Mouse (Mus musculus) midbrain, embryonic 10.5 days (tissue): ENCODE data around the gene Rabgef1. TPM values are rescaled to one million over a fixed set of nuclear protein-coding genes. Genes with fewer than 3 reads are reported as not detected.

Experiments
- DNase-seq: peaks from one replicate; pipeline ENCODE4 v3.0.0-alpha.2; 2017; ENCODE audit warnings: low spot score
- H3K27ac ChIP-seq: fragments of 300-500 bp; sonication (generic); replicated peaks from 2 replicates; pipeline ENCODE4 v1.5.1; 2016; ENCODE audit warnings: mild to moderate bottlenecking
- H3K27me3 ChIP-seq: fragments of 300-500 bp; sonication (generic); 2 replicates; pipeline ENCODE4 v1.6.1; 2016; ENCODE audit warnings: low read depth, mild to moderate bottlenecking; ENCODE audit not compliant: poor library complexity, severe bottlenecking
- H3K36me3 ChIP-seq: fragments of 300-500 bp; sonication (generic); 2 replicates; pipeline ENCODE4 v1.6.1; 2016; ENCODE audit warnings: mild to moderate bottlenecking, moderate library complexity
- H3K4me1 ChIP-seq: fragments of 300-500 bp; sonication (generic); 2 replicates; pipeline ENCODE4 v1.6.1; 2016
- H3K4me3 ChIP-seq: fragments of 300-500 bp; sonication (generic); 2 replicates; pipeline ENCODE4 v1.5.1; 2016; ENCODE audit warnings: mild to moderate bottlenecking, moderate library complexity
- H3K9me3 ChIP-seq: fragments of 300-500 bp; sonication (generic); replicated peaks from 2 replicates; pipeline ENCODE4 v1.6.1; 2016; ENCODE audit warnings: mild to moderate bottlenecking
- WGBS: fragments of 180-500 bp; shearing (Covaris S2); methylation state at CpG from one replicate; pipeline ENCODE4 v1.1.7; 2016; 5-methylcytosine and 5-hydroxymethylcytosine counted together
- polyA plus RNA-seq: library from polyadenylated mRNA; unstranded; fragments of >200 nt; fragmentation: Nextera tagmentation; extraction: Ambion mirVana; gene quantifications from 2 replicates; pipeline ENCODE4 v1.2.1, GENCODE M21; 2016

The Rabgef1 gene
- 25.0 and 28.4 TPM in 2 replicates for polyA plus RNA-seq

DNA sequence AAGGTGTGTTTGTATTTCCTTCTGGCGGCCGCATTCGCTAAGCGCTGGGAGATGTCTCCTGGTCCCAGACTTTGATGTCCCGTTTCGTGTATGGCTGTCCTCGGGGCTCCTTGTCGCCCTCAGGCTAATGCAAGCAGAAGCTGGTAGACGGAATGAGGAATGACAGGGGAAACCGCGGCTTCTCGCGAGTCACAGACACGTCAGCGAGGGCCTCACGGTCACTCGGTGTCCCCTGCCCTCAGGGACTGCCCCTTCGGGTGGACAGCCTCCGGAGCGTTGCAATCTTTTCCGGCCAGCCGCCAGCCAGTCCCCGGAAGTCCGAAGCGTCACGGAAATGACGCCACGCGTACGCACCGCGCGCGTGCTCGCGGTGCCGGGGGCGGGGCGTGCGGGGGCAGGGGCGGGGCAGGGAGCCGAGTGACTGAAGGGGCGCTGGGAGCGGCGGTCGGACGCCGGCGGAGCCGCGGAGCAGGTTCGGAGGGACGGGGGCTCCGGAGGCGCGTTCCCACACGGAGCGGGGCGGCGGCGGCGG, at the start of gene Rabgef1:
Gene Rabgef1 (plus strand): TSS at position 376 of the 532 bp plus-strand sequence.
- H3K36me3 ChIP-seq: no peaks in the 10 kb centered on the region
- peak within 1 kb of the TSS; percentile 97 for H3K4me3 ChIP-seq
- peaks cover 29% of the 10 kb centered on the region for H3K4me1 ChIP-seq
- peak within 1 kb of the TSS; percentile 91 for H3K27ac ChIP-seq
- no peaks in the 10 kb centered on the region for H3K9me3 ChIP-seq
- no peaks in the 10 kb centered on the region for H3K27me3 ChIP-seq
- under 1% methylated on average over 62 of the region's 62 CpGs for WGBS
- peak; percentile 95 for DNase-seq

DNA sequence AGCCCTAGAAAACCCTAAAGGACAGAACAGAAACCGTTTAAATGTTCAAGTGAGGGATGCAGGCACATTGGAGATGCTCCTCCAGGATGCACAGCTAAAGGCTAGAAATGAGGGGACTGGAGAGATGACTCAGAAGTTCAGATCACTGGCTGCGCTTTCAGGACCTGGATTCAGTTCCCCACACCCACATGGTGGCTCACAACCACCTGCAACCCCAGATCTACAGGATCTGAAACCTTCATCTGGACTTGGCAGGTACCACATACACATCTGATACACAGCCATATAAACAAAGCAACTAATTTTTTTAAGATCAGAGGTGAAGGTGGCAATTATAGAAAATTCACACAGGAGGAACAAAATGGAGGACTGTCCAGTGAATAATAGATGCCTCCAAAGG, 49.2 kb upstream of the Rabgef1 start:
- no peaks in the 10 kb centered on the region for H3K4me1 ChIP-seq
- peaks cover 12% of the 10 kb centered on the region for H3K36me3 ChIP-seq
- no peak overlapping the region for H3K4me3 ChIP-seq
- no peak for DNase-seq
- no peaks in the 10 kb centered on the region for H3K27me3 ChIP-seq
- no peak overlapping the region for H3K27ac ChIP-seq
- 88% methylated on average over 2 of the region's 2 CpGs for WGBS
- no peaks in the 10 kb centered on the region for H3K9me3 ChIP-seq

DNA sequence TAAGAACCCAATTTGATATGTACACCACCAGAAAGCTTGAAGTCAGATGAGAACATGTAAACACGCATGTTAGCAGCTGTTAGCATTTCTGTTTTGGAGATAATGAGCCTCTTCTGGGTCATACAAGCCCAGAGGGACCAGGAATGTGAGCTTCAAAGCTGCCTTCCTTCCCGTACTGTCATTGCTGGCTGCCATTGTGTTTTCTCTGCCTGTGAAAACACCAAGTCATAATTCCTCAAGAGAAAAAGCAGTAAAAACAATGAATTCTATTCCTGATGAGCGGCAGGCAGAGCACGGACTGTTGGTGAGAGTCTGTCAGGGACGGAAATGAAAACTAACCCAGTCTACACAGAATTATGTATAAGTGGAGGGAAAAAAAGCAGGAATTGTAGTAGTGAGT, 47.3 kb upstream of the Rabgef1 start:
- DNase-seq: no peak
- Histone ChIP-seq H3K4me1 (no peaks in the 10 kb centered on the region), H3K27ac (no peak overlapping the region), H3K27me3 (no peaks in the 10 kb centered on the region), H3K9me3 (no peaks in the 10 kb centered on the region), H3K36me3 (peaks cover 12% of the 10 kb centered on the region), H3K4me3 (no peak overlapping the region)
- 88% methylated on average over 5 of the region's 5 CpGs for WGBS

DNA sequence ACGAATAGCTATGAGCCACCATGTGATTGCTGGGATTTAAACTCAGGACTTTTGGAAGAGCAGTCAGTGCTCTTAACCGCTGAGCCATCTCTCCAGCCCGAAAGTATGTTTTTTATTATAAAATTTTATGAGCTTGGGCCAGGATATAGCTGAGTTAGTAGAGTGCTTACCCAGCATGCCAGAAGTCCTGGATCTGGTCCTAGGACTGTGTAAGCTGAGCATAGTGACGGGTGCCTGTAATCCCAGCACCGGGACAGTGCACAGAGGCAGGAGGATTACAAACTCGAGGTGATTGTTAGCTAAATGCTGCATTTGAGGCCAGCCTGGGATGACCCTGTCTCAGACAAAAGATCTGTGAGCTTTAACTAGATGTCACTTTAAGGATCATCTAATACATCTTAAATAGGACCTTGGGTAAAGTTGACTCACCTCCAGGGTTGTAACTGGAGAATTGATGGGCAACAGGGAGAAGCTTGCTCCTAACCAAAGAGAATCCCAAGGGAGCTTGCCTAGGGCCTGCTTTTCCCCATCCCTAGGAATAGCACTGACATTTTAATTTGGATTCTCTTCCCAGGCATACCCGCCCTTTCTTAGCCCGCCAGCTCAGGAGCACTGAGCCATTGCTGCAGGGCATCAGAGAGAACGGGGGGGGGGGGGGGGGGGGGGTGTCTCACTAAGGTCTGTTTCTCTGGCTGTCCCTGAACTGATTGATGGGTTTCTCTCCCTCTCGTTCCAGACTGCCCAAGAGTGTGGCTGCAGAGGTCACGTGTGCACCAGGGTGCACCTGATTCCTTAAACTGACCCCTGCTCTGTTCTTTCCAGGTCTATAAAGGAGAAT, 42.7 kb upstream of the Rabgef1 start:
- Histone ChIP-seq H3K9me3 (no peaks in the 10 kb centered on the region), H3K4me3 (no peak overlapping the region), H3K36me3 (peaks cover 25% of the 10 kb centered on the region), H3K27ac (no peak overlapping the region), H3K27me3 (no peaks in the 10 kb centered on the region), H3K4me1 (no peaks in the 10 kb centered on the region)
- DNase-seq: no peak
- 80% methylated on average over 10 of the region's 11 CpGs for WGBS

DNA sequence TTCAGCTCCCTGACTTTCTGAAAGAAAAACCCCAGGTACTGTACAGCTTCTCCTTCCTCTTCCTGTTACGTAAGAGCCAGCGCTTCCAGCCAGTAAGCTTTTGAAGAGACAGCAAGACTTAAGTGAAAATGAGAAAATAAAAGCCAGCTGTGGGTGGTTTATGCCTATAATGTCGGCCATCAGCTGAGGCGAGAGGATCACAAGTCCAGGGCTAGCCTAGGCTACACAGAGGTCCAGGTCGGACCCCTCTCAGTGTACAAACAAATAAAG, 42.1 kb upstream of the Rabgef1 start:
- peaks cover 28% of the 10 kb centered on the region for H3K36me3 ChIP-seq
- DNase-seq: no peak
- WGBS: 92% methylated on average over 5 of the region's 5 CpGs
- no peaks in the 10 kb centered on the region for H3K27me3 ChIP-seq
- H3K27ac ChIP-seq: no peak overlapping the region
- H3K4me3 ChIP-seq: no peak overlapping the region
- no peaks in the 10 kb centered on the region for H3K4me1 ChIP-seq
- no peaks in the 10 kb centered on the region for H3K9me3 ChIP-seq

DNA sequence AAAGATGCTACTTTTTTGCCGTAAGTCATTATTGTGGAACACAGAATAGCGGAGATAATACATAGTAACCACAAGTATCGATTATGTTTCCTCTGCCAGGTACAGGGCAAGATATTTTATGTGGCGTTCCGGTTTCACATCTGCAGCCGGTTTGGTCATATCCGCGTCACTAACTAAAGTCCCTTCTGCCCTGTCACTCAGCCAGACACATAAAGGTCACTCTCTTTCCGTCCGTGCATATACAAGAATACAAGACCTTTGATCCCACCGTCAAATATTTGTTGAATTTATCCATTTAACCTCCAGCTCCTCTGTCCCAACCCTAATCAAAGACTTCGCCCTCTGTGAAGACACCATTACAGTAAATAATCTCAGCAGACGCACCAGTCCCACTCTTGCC, 35.0 kb upstream of the Rabgef1 start:
- DNase-seq: no peak
- H3K4me1 ChIP-seq: no peaks in the 10 kb centered on the region
- peaks cover 35% of the 10 kb centered on the region for H3K36me3 ChIP-seq
- no peaks in the 10 kb centered on the region for H3K27me3 ChIP-seq
- no peaks in the 10 kb centered on the region for H3K9me3 ChIP-seq
- H3K27ac ChIP-seq: no peak overlapping the region
- H3K4me3 ChIP-seq: no peak overlapping the region
- 93% methylated on average over 13 of the region's 13 CpGs for WGBS

DNA sequence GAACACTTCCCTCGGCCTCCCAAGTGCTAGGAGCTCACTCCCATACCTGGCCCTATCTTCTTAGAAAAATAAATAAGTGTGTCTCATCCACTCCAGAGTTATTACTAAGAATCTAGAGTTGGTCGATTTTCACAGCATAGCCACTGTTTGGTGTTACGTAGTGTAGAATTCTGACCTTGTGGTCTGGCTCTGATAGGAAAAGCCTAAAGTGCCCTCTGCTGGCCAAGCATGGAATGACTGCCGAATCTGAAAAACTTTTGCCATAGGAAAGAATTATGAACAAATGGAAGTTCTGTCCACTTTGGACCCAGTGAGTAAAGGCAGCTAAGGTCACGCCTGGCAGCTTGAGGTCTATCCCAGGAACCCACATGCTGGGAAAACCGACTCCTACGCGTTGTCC, 32.2 kb upstream of the Rabgef1 start:
- Histone ChIP-seq H3K4me1 (peaks cover 8% of the 10 kb centered on the region), H3K27me3 (peaks cover 6% of the 10 kb centered on the region; the same call in 1 of the 2 replicates), H3K27ac (no peak overlapping the region), H3K4me3 (no peak overlapping the region), H3K9me3 (no peaks in the 10 kb centered on the region), H3K36me3 (peaks cover 30% of the 10 kb centered on the region)
- peak; percentile 71 for DNase-seq
- 36% methylated on average over 8 of the region's 8 CpGs for WGBS

DNA sequence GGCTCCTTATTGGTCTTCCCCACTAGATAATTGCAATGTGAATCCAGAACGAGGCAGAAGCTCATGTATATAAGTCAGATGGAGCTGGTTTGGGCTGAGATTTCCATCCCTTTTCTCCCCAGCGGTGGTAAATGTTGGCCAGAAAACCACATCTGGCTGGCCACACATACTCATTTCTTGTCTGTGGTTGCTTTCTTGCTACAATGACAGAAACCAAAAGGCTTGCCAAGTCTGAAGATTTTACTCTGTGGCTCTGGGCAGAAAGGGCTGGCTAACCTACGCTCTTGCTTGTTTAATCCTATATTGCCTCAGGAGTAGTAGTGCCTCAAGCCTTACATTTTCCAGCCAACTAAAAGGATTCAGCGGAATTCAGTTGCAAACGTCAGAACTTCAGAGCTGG, 30.5 kb upstream of the Rabgef1 start:
- Histone ChIP-seq H3K27ac (no peak overlapping the region), H3K4me3 (no peak overlapping the region), H3K36me3 (peaks cover 15% of the 10 kb centered on the region), H3K4me1 (peaks cover 23% of the 10 kb centered on the region), H3K27me3 (peaks cover 14% of the 10 kb centered on the region), H3K9me3 (no peaks in the 10 kb centered on the region)
- DNase-seq: no peak
- 86% methylated on average over 5 of the region's 5 CpGs for WGBS

DNA sequence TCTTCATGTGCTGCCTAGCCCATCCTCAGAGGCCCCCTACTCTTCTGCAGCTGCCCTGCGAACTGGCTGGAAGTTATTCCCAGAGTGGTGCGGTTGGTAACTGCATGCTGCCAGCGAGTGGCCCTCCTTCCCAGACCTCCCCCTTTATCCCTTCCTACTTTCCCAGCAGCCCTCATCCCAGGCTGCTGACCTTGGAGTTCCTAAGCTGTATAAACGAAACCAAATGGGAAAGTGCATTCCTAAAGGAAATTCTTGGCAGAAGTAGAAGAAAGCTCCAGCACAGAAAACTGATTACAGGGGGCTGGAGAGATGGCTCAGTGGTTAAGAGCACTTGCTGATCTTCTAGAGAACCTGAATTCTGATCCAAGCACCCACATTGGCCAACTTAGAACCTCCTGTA, 29.6 kb upstream of the Rabgef1 start:
- Histone ChIP-seq H3K9me3 (no peaks in the 10 kb centered on the region), H3K27me3 (peaks cover 14% of the 10 kb centered on the region), H3K4me3 (no peak overlapping the region), H3K36me3 (0 out of 2 replicates have a peak, but pooled peaks cover 8% of the 10 kb centered on the region), H3K27ac (no peak overlapping the region), H3K4me1 (peaks cover 23% of the 10 kb centered on the region)
- no peak for DNase-seq
- WGBS: 76% methylated on average over 4 of the region's 4 CpGs

DNA sequence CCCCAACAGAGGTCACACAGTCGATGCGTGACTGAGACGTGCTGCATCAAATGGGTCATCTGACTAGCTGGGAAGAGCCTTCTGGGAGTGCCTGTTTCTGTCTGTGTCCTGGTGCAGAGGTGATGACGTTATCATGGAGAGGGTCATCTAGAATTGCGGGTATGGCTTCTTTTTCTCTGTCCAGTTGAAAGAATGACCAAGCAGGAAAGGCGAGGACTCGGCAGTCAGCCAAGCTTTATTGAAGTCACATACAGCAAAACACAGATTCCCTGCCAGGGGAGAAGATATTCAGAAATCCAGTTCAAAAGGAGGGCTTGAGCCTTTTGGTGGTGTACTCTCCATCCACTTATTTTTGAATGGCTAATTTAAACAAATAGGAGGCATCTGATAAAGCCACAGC, 28.5 kb upstream of the Rabgef1 start:
- H3K27ac ChIP-seq: no peak overlapping the region
- 95% methylated on average over 7 of the region's 7 CpGs for WGBS
- H3K27me3 ChIP-seq: peaks cover 14% of the 10 kb centered on the region
- DNase-seq: no peak
- H3K36me3 ChIP-seq: 0 out of 2 replicates have a peak, but pooled peaks cover 7% of the 10 kb centered on the region
- no peak overlapping the region for H3K4me3 ChIP-seq
- H3K9me3 ChIP-seq: no peaks in the 10 kb centered on the region
- H3K4me1 ChIP-seq: peaks cover 23% of the 10 kb centered on the region

DNA sequence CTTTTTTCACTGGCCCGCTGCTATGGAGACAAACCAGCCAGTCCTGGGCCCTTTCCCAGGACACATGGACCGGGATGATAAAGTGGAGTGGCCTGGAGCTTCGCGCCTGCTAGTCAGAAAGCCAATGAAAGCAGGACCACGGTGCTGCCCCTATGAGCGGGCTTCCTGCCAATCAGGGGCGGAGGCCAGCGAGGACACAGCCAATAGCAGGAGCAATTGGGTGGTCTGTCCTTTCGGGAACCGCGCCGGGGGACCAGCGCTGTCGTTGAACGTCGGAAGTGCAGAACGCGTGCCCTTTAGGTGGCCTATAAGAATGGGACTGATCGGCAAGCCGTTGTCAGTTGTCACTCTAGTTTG, 27.6 kb upstream of the Rabgef1 start:
- 0 out of 2 replicates have a peak, but pooled peaks cover 8% of the 10 kb centered on the region for H3K36me3 ChIP-seq
- H3K27ac ChIP-seq: peak overlapping the region; percentile 86
- H3K4me1 ChIP-seq: peaks cover 23% of the 10 kb centered on the region
- peaks cover 14% of the 10 kb centered on the region for H3K27me3 ChIP-seq
- H3K9me3 ChIP-seq: no peaks in the 10 kb centered on the region
- peak overlapping the region; percentile 67 for H3K4me3 ChIP-seq
- DNase-seq: peak; percentile 80
- WGBS: 7% methylated on average over 20 of the region's 20 CpGs

DNA sequence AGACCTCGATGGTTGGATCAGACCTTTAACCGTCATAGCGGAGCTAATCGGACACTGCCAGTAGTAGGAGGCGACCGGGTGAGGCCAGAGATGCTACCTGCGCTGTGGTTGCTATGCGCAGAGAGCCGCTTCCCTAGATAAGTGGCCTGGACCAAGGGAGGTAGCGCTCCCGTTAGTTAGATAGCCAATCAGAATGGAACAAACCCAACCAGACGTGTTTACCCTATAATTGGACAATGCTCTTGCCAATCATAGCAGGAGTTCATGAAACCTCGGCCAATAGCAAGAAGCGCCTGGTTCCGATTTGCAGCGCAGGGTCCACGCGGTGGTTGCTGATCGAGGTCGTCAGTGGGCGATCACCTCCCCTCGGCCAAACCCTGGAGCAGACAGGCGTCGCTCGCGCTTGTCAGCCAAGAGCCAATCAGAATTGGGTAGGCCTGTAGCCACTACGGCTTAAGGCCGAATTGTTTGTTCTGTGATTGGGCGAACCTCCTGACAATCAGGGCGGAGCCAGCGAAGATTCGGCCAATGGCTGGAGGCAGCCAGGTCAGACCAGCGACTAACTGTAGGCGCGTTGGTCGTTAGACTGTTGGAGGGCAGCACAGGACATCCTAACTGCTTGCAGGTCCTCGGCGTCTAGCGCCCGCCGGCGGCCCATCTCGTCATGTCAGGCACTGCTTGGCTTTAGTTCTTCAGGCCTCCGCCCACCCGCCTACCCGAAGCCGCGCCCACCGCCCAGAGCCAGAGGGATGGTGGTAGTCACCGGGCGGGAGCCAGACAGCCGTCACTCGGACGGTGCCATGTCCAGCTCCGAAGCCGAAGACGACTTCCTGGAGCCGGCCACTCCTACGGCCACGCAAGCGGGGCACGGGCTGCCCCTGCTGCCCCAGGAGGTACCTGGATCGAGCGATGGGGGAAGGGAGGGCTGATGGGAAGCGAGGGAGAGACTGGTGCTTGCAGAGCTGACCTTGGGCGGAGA, 27.0 kb upstream of the Rabgef1 start, which contains the start of gene Kctd7:
Gene Kctd7 (plus strand): TSS at position 528 of the 979 bp plus-strand sequence.
- 0 out of 2 replicates have a peak, but pooled peaks cover 8% of the 10 kb centered on the region for H3K36me3 ChIP-seq
- H3K27me3 ChIP-seq: peaks cover 14% of the 10 kb centered on the region
- H3K4me1 ChIP-seq: peaks cover 23% of the 10 kb centered on the region
- peak within 1 kb of the TSS; percentile 86 for H3K27ac ChIP-seq
- WGBS: under 1% methylated on average over 66 of the region's 66 CpGs
- no peaks in the 10 kb centered on the region for H3K9me3 ChIP-seq
- peak; percentile 95 for DNase-seq
- peak within 1 kb of the TSS; percentile 67 for H3K4me3 ChIP-seq
